Mouse (Mus musculus) CH12.LX (cell line): ENCODE data around the gene Sec11a.

Experiments used
- BHLHE40 ChIP-seq: IDR thresholded peaks from 2 replicates; pipeline ENCODE4 v1.6.1; 2011; ENCODE audit warnings: mild to moderate bottlenecking, low read depth, low read length, improper control_type of control experiment
- CTCF ChIP-seq, 2 experiments: IDR thresholded peaks in 1 of 2; conservative IDR thresholded peaks in 1 of 2; 2 replicates each; pipeline ENCODE4 v1.5.1; 2011 to 2012; ENCODE audit warnings: low read depth in 2 of 2, low read length in 2 of 2, improper control_type of control experiment in 1 of 2, inconsistent platforms in 1 of 2, mild to moderate bottlenecking in 1 of 2, moderate library complexity in 1 of 2
- HCFC1 ChIP-seq: IDR thresholded peaks from 2 replicates; pipeline ENCODE4 v1.6.1; 2012; ENCODE audit warnings: low read depth, mild to moderate bottlenecking, inconsistent platforms, low read length, improper control_type of control experiment
- JUND ChIP-seq: conservative IDR thresholded peaks from 2 replicates; pipeline ENCODE4 v1.6.1; 2011; ENCODE audit warnings: low read depth, low read length, improper control_type of control experiment
- MAFK ChIP-seq: IDR thresholded peaks from 2 replicates; pipeline ENCODE4 v1.6.1; 2011; ENCODE audit warnings: low read length, improper control_type of control experiment; ENCODE audit not compliant: insufficient replicate concordance
- MXI1 ChIP-seq: IDR thresholded peaks from 2 replicates; pipeline ENCODE4 v1.6.1; 2011; ENCODE audit warnings: mild to moderate bottlenecking, low read depth, low read length, improper control_type of control experiment
- POLR2A ChIP-seq: IDR thresholded peaks from 2 replicates; pipeline ENCODE4 v1.6.1; 2011; ENCODE audit warnings: low read depth, mild to moderate bottlenecking, improper control_type of control experiment, low read length
- RAD21 ChIP-seq: IDR thresholded peaks from 2 replicates; pipeline ENCODE4 v1.6.1; 2011; ENCODE audit warnings: low read depth, mild to moderate bottlenecking, low read length, improper control_type of control experiment, moderate library complexity
- SIN3A ChIP-seq: IDR thresholded peaks from 2 replicates; pipeline ENCODE4 v1.6.1; 2012; ENCODE audit warnings: low read length, improper control_type of control experiment, inconsistent platforms
- UBTF ChIP-seq: IDR thresholded peaks from 2 replicates; pipeline ENCODE4 v1.6.1; 2012; ENCODE audit warnings: low read depth, mild to moderate bottlenecking, inconsistent platforms, low read length, improper control_type of control experiment, moderate library complexity
- USF1 ChIP-seq: IDR thresholded peaks from 2 replicates; pipeline ENCODE4 v1.6.1; 2014; ENCODE audit warnings: low read depth, mild to moderate bottlenecking, inconsistent platforms, low read length, improper control_type of control experiment
- ZMIZ1 ChIP-seq: IDR thresholded peaks from 2 replicates; pipeline ENCODE4 v1.6.1; 2012; ENCODE audit warnings: low read depth, mild to moderate bottlenecking, inconsistent platforms, low read length, improper control_type of control experiment

DNA sequence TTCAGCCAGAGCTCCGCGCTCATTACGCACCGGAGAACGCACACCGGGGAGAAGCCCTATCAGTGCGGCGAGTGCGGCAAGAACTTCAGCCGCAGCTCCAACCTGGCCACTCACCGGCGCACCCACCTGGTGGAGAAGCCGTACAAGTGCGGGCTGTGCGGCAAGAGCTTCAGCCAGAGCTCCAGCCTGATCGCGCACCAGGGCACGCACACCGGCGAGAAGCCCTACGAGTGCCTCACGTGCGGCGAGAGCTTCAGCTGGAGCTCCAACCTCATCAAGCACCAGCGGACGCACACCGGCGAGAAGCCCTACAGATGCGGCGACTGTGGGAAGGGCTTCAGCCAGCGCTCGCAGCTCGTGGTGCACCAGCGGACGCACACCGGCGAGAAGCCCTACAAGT is 71.9 kb downstream of the Sec11a start:
- TF ChIP-seq MXI1 = no peak
- no peak for TF ChIP-seq SIN3A
- TF ChIP-seq HCFC1 = no peak
- no peak for TF ChIP-seq MAFK
- TF ChIP-seq RAD21 = no peak
- no peak for TF ChIP-seq JUND
- no peak for TF ChIP-seq BHLHE40
- TF ChIP-seq USF1 = no peak
- no peak for TF ChIP-seq ZMIZ1
- no peak for TF ChIP-seq POLR2A
- no peak for TF ChIP-seq UBTF
- TF ChIP-seq CTCF (conservative IDR thresholded peaks at IDR 0.05 in 1 of 2, IDR thresholded peaks at IDR 0.05 in 1 of 2; ENCODE audit: low read depth in 2 of 2, low read length in 2 of 2) = no peak
